Mouse (Mus musculus) liver, embryonic 15.5 days (tissue): Measurements from ENCODE around the gene Stat1. TPM values are rescaled to one million over a fixed set of nuclear protein-coding genes. Genes with fewer than 3 reads are reported as not detected.

ENCODE experiments used
- ATAC-seq: fragments of 200-750 bp; cut with Nextera tagmentation; 2 replicates; pipeline ENCODE4 v1.8.0; 2017; ENCODE audit warnings: moderate number of reproducible peaks, mild to moderate bottlenecking, moderate library complexity; ENCODE audit not compliant: insufficient read depth
- H3K27ac ChIP-seq: fragments of 300-500 bp; sonication (generic); replicated peaks from 2 replicates; pipeline ENCODE4 v1.5.1; 2015; ENCODE audit warnings: mild to moderate bottlenecking, inconsistent platforms
- H3K27me3 ChIP-seq: fragments of 300-500 bp; sonication (generic); 2 replicates; pipeline ENCODE4 v1.6.1; 2015; ENCODE audit warnings: mild to moderate bottlenecking, inconsistent platforms
- H3K36me3 ChIP-seq: fragments of 300-500 bp; sonication (generic); replicated peaks from 2 replicates; pipeline ENCODE4 v1.6.1; 2015; ENCODE audit warnings: moderate library complexity, mild to moderate bottlenecking, inconsistent platforms
- H3K4me1 ChIP-seq: fragments of 300-500 bp; sonication (generic); replicated peaks from 2 replicates; pipeline ENCODE4 v1.6.1; 2015; ENCODE audit warnings: inconsistent platforms
- H3K4me2 ChIP-seq: fragments of 300-500 bp; sonication (generic); 2 replicates; pipeline ENCODE4 v1.6.1; 2015; ENCODE audit warnings: moderate library complexity, mild to moderate bottlenecking, inconsistent platforms
- H3K4me3 ChIP-seq: fragments of 300-500 bp; sonication (generic); replicated peaks from 2 replicates; pipeline ENCODE4 v1.5.1; 2015; ENCODE audit warnings: mild to moderate bottlenecking, inconsistent platforms
- H3K9ac ChIP-seq: fragments of 300-500 bp; sonication (generic); 2 replicates; pipeline ENCODE4 v1.6.1; 2015; ENCODE audit warnings: moderate library complexity, mild to moderate bottlenecking, inconsistent platforms
- H3K9me3 ChIP-seq: fragments of 300-500 bp; sonication (generic); replicated peaks from 2 replicates; pipeline ENCODE4 v1.6.1; 2016; ENCODE audit warnings: inconsistent platforms
- WGBS: fragments of 180-500 bp; shearing (Covaris S2); methylation state at CpG from one replicate; pipeline ENCODE4 v1.1.7; 2015; ENCODE audit warnings: mixed read lengths; ENCODE audit not compliant: insufficient replicate concordance; 5-methylcytosine and 5-hydroxymethylcytosine counted together
- polyA plus RNA-seq: library from polyadenylated mRNA; unstranded; fragments of >200 nt; fragmentation: Nextera tagmentation; extraction: Ambion mirVana; gene quantifications from 2 replicates; pipeline ENCODE4 v1.2.1, GENCODE M21; 2015

The Stat1 gene
- polyA plus RNA-seq, 1 experiment from 2014 or later, result 26.0 TPM

- no peak for ATAC-seq
- Histone ChIP-seq H3K9me3 (no peaks in the 10 kb centered on the region), H3K27me3 (no peaks in the 10 kb centered on the region), H3K27ac (no peak overlapping the region), H3K9ac (no peak overlapping the region), H3K36me3 (no peaks in the 10 kb centered on the region), H3K4me3 (no peak overlapping the region), H3K4me1 (peaks cover 6% of the 10 kb centered on the region), H3K4me2 (no peak overlapping the region)
- WGBS, result 69% methylated on average over 1 of the region's 1 CpGs
Observed at GRCm38 (mm10) chr1:52112301-52112700, 6.9 kb upstream of the Stat1 start.

DNA sequence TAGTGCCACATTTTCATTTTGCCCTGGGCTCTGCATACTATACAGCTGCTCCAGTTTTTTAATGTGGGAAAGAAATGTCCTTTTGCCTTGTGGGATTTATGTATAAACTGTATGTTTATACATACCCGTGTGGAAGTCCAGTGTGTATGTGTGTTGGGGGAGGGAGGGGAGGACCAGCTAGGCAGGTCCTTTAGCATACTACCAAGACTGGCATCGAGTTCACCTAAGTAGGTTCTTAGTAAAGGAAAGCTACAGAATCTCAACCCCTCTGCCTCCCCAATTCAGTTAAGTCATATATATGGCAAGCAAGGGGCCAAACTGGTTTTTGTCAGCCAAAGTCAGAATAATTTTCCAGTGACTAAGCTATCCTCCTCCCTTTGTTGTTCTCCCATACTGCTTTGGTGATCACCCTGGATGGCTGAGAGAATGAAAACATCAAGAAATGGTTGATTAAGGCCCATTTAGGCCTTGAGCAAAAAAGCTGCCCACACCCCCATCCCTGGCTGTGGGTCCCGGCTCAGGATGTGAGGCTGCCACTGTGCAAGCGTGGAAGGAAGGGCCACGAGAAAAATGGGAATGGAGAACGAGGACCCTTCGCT is 6.1 kb upstream of the Stat1 start:
- 20% methylated on average over 7 of the region's 7 CpGs for WGBS
- Histone ChIP-seq H3K27ac (peak overlapping the region; percentile 64; the same call in 1 of the 2 replicates), H3K4me1 (peaks cover 6% of the 10 kb centered on the region), H3K27me3 (no peaks in the 10 kb centered on the region), H3K4me3 (peak overlapping the region; percentile 66), H3K9me3 (no peaks in the 10 kb centered on the region), H3K36me3 (no peaks in the 10 kb centered on the region), H3K4me2 (peak overlapping the region; percentile 87), H3K9ac (peak overlapping the region; percentile 69)
- no peak for ATAC-seq

GRCm38 (mm10) chr1:52113666-52114069 is 5.6 kb upstream of the Stat1 start:
- Histone ChIP-seq H3K4me2 (peak overlapping the region; percentile 87), H3K27ac (peak overlapping the region; percentile 64; the same call in 1 of the 2 replicates), H3K4me3 (peak overlapping the region; percentile 66), H3K4me1 (peaks cover 11% of the 10 kb centered on the region), H3K27me3 (no peaks in the 10 kb centered on the region), H3K9ac (peak overlapping the region; percentile 69), H3K36me3 (no peaks in the 10 kb centered on the region), H3K9me3 (no peaks in the 10 kb centered on the region)
- WGBS, result under 1% methylated on average over 32 of the region's 32 CpGs
- ATAC-seq, result peak; percentile 95

- peaks cover 26% of the 10 kb centered on the region for H3K4me1 ChIP-seq
Observed at GRCm38 (mm10) chr1:52116441-52116840, 2.8 kb upstream of the Stat1 start.

DNA sequence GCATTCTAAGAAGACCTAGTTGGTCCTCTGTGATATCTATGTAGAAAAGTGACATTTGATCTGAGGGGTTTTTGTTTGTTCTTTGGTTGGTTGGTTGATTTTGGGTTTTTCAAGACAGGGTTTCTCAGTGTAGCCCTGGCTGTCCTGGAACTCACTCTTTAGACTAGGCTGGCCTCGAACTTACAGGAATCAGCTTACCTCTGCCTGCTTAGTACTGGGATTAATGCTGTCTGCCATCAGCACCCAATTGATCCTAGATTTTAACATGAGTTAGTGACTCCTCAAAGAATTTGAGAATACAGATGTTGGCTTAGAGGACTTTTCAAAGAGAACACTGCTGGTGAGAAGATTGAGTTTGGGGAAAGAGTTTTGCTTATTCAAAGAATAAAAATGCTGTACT is 1.5 kb upstream of the Stat1 start:
- ATAC-seq, result no peak
- Histone ChIP-seq H3K4me3 (no peak overlapping the region), H3K4me2 (no peak overlapping the region), H3K4me1 (peaks cover 26% of the 10 kb centered on the region), H3K27ac (no peak overlapping the region), H3K9me3 (no peaks in the 10 kb centered on the region), H3K9ac (no peak overlapping the region), H3K27me3 (no peaks in the 10 kb centered on the region), H3K36me3 (peaks cover 8% of the 10 kb centered on the region)
- WGBS, result 80% methylated on average over 1 of the region's 1 CpGs

More at GRCm38 (mm10) chr1:52116441-52116840, 2.8 kb upstream of the Stat1 start:
- H3K27me3 ChIP-seq, result no peaks in the 10 kb centered on the region
- H3K4me2 ChIP-seq, result no peak overlapping the region
- ATAC-seq, result no peak
- WGBS, result 59% methylated on average over 3 of the region's 3 CpGs
- no peak overlapping the region for H3K4me3 ChIP-seq
- H3K36me3 ChIP-seq, result 0 out of 2 replicates have a peak, but pooled peaks cover 3% of the 10 kb centered on the region
- no peaks in the 10 kb centered on the region for H3K9me3 ChIP-seq
- no peak overlapping the region for H3K9ac ChIP-seq
- no peak overlapping the region for H3K27ac ChIP-seq

DNA sequence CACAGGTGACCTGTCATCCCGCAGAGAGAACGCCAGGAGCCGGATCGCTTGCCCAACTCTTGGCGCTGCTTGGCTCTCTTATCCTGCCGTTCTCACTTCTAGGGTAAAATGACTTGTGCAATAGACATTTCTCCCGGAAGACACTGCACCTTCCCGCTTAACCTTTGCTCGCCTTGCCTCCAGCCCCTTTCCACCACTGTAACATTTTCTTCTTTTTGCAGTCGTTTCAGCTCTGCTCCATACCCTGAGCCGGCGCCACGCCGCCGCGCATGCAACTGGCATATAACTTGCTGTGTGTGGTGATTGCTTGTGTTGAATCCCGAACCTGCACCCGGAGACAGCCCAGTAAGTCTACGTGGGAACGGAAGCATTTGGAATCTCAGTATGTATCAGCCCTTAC is 451 bp downstream of the Stat1 start:
- peaks cover 20% of the 10 kb centered on the region for H3K4me1 ChIP-seq
- WGBS, result under 1% methylated on average over 20 of the region's 20 CpGs

DNA sequence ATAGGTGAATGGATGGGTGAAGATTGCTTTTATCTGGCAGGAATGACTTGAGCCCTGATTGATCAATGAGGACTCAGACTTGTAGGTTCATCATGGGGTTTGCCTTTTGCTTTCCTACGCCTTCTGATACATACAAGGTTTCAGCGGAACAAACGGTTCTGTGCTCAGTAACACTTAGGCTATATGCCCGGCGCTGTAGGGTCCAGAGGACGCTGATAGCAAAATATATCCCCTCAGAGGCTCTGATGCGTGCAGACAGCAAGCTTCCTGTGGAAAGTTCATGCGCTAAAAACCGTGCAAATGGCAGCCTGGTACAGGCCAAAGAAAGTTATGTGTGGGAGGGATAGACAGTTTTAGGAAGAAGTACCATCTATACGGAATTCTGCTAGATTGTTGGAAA is 951 bp downstream of the Stat1 start:
- peak overlapping the region; percentile 77 for H3K4me2 ChIP-seq
- no peaks in the 10 kb centered on the region for H3K9me3 ChIP-seq

More for the DNA sequence above, 451 bp downstream of the Stat1 start:
- Histone ChIP-seq H3K9me3 (no peaks in the 10 kb centered on the region), H3K4me3 (peak overlapping the region; percentile 96), H3K27ac (peak overlapping the region; percentile 83), H3K27me3 (no peaks in the 10 kb centered on the region), H3K36me3 (peaks cover 20% of the 10 kb centered on the region), H3K9ac (peak overlapping the region; percentile 82), H3K4me2 (peak overlapping the region; percentile 77)
- ATAC-seq, result peak; percentile 13

DNA sequence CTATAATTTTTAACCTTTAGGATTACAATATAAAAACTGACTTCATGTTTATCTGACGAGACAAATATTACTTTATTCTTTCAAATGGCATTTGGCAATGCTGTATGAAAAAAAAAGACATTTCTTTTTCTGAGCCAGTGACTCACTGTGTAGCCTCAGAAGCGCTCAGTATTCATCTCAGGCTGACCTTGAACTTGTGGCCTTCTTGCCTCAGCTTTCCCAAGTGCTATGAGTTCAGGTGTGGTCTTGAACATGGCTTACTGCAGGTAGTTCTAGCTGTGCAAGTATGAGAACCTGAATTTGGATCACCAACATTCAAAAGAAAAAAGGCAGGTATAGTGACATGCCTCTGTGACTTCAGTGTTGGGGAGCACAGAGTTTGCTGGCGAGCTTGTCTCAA is 1.8 kb downstream of the Stat1 start:
- WGBS, result 70% methylated on average over 3 of the region's 3 CpGs

More for the DNA sequence above, 951 bp downstream of the Stat1 start:
- Histone ChIP-seq H3K4me1 (peaks cover 20% of the 10 kb centered on the region), H3K27me3 (no peaks in the 10 kb centered on the region), H3K27ac (peak overlapping the region; percentile 83; the same call in 1 of the 2 replicates), H3K9ac (peak overlapping the region; percentile 82), H3K36me3 (peaks cover 23% of the 10 kb centered on the region), H3K4me3 (peak overlapping the region; percentile 96)
- WGBS, result 26% methylated on average over 10 of the region's 10 CpGs
- ATAC-seq, result no peak

DNA sequence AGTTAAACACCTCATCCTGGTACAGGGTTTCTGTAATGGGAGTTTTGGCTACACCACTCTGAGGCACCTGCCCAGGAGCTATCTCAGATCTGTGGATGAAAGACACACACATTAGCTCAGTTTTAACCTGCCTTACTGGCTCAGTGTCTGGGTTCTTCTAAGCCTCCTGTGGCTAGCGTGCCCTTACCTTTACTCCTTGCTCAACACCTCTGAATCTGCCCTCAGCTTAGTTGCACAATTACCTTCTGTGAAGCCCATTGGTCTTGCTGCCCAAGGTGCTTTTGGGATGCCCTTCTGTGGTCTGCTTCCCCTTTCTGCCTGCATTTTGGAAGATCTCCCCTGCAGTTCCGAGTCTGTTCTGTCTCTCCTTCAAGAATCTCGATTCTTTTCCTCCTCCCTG is 5.6 kb downstream of the Stat1 start:
- no peak overlapping the region for H3K9ac ChIP-seq
- 56% methylated on average over 3 of the region's 3 CpGs for WGBS
- H3K36me3 ChIP-seq, result peaks cover 55% of the 10 kb centered on the region
- H3K27ac ChIP-seq, result no peak overlapping the region
- peaks cover 10% of the 10 kb centered on the region for H3K4me1 ChIP-seq
- no peak for ATAC-seq
- no peak overlapping the region for H3K4me2 ChIP-seq
- H3K4me3 ChIP-seq, result no peak overlapping the region
- H3K9me3 ChIP-seq, result no peaks in the 10 kb centered on the region
- H3K27me3 ChIP-seq, result no peaks in the 10 kb centered on the region

More for the DNA sequence above, 1.8 kb downstream of the Stat1 start:
- no peak for ATAC-seq
- Histone ChIP-seq H3K4me3 (no peak overlapping the region), H3K27ac (no peak overlapping the region), H3K27me3 (no peaks in the 10 kb centered on the region), H3K4me1 (peaks cover 20% of the 10 kb centered on the region), H3K36me3 (peaks cover 31% of the 10 kb centered on the region), H3K9ac (no peak overlapping the region), H3K4me2 (0 out of 2 replicates have a peak overlapping the region, but pooled peaks have one; percentile 77), H3K9me3 (no peaks in the 10 kb centered on the region)

DNA sequence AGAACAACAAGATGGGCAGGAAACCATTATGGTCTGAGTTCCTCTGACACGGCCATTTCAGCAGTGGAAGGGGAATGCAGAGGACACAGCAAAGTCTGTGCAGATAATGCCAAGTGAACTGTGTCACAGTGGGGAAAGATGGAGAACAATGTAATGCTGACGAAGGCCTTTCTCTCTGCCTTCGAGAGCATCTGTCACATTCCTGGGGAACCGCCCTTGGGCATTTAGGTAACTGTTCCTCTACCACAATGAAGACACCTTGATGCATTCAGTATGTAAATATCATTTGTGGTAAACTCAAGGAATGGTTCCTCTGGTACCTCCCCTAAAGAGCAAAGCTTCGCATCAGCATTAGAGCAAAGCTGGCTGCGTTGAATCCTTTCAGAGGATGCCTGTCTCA is 8.1 kb downstream of the Stat1 start:
- Histone ChIP-seq H3K36me3 (peaks cover 66% of the 10 kb centered on the region), H3K9ac (no peak overlapping the region), H3K9me3 (no peaks in the 10 kb centered on the region), H3K4me2 (no peak overlapping the region), H3K4me3 (no peak overlapping the region), H3K4me1 (no peaks in the 10 kb centered on the region), H3K27me3 (no peaks in the 10 kb centered on the region), H3K27ac (no peak overlapping the region)
- ATAC-seq, result no peak
- 81% methylated on average over 6 of the region's 6 CpGs for WGBS

DNA sequence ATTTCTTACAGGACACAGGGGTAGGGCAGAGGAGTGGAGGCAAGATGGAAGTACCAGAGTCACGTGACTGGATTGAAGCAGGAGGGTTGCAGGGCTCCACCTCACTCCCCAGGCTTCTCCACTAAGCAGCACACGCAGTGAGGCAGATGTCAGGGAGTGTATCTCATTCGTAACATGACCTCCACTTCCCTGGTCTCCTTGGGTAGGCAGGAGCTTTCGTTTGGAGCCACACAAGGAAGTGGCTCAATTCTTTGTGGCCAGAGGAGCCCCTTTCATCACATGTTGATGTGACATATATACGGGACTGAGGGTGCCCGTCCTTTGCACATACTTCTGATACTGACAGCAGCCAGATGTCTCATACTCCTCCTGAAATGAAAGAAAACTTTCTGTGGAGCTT is 10.6 kb downstream of the Stat1 start:
- Histone ChIP-seq H3K4me1 (no peaks in the 10 kb centered on the region), H3K4me3 (no peak overlapping the region), H3K4me2 (no peak overlapping the region), H3K9me3 (no peaks in the 10 kb centered on the region), H3K36me3 (peaks cover 69% of the 10 kb centered on the region), H3K9ac (no peak overlapping the region), H3K27me3 (no peaks in the 10 kb centered on the region), H3K27ac (no peak overlapping the region)
- no peak for ATAC-seq
- WGBS, result 60% methylated on average over 6 of the region's 6 CpGs
